Mouse (Mus musculus) testis, adult 2 months (tissue): ENCODE data around the gene Mob3b.

Experiments used
- CTCF ChIP-seq: fragments of 200-500 bp; IDR thresholded peaks from 2 replicates; pipeline ENCODE4 v1.5.1; 2012; ENCODE audit warnings: low read depth, mild to moderate bottlenecking, inconsistent platforms, low read length, moderate library complexity; ENCODE audit not compliant: control insufficient read depth, insufficient read depth, insufficient replicate concordance
- POLR2A ChIP-seq: fragments of 200-500 bp; IDR thresholded peaks from 2 replicates; pipeline ENCODE4 v1.6.1; 2012; ENCODE audit warnings: low read depth, mild to moderate bottlenecking, inconsistent platforms, low read length, moderate library complexity; ENCODE audit not compliant: control insufficient read depth

DNA sequence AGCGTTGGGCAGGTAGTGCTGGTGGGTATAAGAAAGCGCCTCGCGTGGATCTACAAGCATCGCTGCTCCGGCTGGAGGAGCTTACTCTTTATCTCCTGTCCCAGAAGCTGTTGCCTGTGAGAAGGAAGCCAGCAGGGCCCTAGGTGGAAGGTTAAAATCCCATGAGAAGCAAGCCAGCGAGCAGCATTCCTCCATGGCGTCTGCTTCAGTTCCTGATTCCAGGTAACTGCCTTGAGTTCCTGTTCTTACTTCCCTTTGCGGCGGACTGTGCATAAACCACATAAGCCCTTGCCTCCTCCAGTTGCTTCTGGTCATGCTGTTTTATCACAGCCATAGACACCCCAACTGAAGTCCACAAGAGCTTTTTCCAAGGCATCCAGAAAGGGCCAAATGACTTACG is 531 bp upstream of the Mob3b start:
- no peak for TF ChIP-seq CTCF
- no peak for TF ChIP-seq POLR2A
